Mouse (Mus musculus): ENCODE data around the gene D630003M21Rik. TPM values are rescaled to one million over a fixed set of nuclear protein-coding genes. Genes with fewer than 3 reads are reported as not detected.

The D630003M21Rik gene
- total RNA-seq (2022), result 1 to 10 TPM; 1.4 to 7.8 (median 4.4) TPM

DNA sequence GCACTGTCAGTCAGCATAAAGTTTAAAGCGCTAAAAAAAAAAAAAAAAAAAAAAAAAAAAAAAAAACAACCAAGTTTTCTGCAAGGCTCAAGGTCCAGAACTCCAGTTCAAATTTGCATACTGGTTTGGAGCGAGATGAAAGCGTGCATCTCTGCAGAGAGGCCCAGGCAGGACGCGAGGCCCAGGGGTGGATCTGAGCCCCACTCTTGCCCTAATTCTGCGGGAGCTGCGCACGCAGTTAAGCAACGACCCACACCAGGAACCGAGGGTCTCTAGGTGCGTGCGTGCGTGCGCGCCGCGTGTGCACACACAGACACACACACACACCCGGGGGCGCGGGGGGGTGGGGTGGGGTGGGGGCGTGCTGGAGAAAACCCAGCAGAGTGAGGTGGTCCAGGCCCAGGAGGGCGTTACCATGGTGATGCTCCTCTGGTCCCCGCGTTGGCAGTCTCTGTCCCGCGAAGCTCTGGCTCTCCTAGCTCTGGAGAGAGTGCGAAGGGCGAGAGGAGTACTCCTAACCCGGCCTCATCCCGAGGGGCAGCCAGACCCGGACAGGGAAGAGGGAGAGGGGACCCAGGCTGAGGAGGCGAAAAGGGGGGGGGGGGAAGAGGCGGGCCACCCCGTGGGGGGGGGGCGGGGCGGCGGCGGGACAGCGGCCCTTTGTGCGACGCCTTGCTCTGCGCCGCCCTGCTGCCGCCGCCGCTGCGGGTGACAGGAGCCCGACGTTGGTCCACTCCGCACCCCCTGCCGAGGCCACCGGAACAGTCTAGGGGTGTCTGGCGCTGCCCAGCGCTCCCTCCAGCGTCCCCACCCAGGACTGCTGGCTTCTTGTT lies at the start of gene D630003M21Rik:
D630003M21Rik (minus strand) TSS at position 553 of the 833 bp plus-strand sequence.
- peak; percentile 18 for DNase-seq

- DNase-seq, result no peak
Measured at GRCm38 (mm10) chr2:158276878-158277277, 47.9 kb upstream of the D630003M21Rik start.

- DNase-seq, result peak; percentile 75
Measured at GRCm38 (mm10) chr2:158276451-158276850, 47.4 kb upstream of the D630003M21Rik start.

DNA sequence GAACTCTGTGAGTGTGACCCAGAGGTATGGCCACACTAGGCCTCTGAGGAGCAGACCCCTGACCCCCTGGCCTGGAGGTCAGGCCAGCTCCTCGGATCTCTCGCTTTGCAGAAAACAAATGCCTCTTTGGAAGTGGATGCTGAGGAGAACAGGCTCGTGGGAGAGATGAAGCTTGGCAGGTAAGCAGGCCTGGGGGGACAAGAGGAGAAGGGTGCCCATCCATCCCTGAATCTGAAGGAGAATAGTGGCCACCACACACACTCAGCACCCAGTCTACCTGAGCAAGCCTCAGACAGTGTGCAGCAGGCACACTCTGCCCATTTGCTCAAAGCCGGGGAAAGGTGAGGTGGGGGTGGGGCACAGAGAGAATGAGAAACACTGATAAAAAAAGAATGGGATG lies 46.8 kb upstream of the D630003M21Rik start:
- DNase-seq, result no peak

DNA sequence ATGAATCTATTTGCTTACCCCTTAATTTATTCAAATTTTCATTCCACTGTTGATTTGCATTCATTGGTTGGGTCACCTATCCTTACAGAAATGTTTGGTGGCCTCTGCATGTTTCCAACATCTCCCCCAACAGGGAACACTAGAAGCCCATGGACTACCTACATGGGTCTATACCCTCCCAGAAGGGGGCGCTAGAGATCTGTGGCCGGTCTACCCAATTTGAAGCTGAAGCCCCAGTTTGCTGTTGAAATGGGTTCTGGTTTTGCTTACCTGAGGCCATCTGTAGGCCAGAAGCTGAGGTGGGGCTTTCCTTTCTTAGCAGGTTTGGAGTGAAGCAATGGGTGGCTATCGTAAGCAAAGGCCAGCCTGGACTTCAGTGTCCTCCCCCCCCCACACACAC lies 46.3 kb upstream of the D630003M21Rik start:
- no peak for DNase-seq

GRCm38 (mm10) chr2:158273646-158274045 lies 44.6 kb upstream of the D630003M21Rik start:
- DNase-seq, result no peak

GRCm38 (mm10) chr2:158270017-158270416 lies 41.0 kb upstream of the D630003M21Rik start:
- no peak for DNase-seq

DNA sequence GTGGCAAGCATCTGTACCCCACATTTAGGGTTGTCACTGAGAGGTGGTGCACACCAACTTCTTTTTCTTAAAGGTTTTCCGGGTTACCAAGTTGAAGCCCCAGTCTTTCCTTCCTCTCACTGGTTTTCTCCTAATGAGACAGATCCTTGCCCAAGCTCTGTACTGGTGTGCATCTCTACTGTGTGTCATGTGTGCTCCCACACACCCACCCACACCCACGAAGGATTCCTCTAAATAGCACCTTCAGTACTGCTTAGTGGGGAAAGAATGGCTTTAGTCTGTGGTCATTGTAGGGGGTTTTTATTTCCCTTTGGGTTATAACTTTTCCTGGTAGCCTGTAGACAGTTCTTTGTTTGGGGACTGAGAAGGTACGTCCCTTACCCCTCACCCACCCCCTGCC lies 35.9 kb upstream of the D630003M21Rik start:
- DNase-seq, result no peak

DNA sequence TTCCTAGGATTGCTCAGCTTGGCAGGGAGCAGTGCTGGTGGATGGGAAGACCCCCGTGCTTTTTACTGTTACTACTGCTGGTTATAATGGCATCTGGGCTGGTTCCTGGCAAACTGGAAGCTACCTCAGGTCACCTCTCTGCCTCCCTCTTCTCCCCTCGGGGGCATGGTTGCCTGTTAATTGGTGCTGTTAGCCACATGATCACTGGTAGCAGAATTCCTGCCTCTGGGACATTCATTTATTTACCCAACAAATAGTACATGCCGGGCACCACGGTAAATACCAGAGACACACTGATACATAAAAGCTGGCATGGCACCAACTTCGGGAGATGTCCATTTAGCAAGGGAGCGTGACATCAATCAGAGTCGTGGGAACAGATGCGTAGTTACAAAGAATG lies 30.5 kb upstream of the D630003M21Rik start:
- DNase-seq, result no peak

DNA sequence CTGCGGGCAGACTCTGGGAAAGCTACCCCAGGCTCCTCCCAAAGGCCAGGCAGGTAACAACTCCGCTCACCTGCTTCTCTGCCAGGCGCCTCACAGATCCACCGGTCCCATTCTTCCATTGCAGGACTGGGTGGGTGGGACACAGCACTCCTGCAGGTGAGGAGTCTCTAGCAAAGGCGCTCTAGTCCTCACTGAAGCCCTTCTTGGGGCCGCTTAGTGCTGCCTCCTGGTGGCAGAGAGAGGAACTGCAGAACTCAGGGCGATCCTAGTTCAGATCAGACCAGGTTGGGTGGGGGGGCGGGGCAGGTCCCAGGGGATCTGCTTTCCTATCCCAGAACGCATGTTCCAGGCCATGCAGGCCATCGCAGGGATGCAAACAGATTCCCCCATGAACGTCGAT lies 29.8 kb upstream of the D630003M21Rik start:
- peak; percentile 17 for DNase-seq

DNA sequence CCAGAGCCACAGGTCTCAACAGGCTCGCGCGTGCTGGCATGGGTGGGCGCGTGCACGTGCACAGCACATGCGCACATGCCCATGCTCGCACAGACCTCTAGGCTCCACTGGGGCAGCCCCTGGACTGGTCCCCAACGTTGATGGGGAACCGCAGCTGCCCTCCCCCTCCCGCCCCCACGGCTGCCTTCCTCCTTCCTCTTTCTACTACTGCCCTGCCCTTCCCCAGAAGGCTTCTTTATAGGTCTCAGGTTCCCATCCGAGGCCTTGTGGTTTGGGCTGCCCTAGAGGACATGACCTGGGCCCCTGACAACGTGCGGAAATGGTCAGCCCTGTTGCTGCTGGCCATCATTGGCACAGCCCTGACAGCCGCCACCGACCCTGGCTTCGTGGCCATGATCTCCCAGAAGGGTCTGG lies 29.0 kb upstream of the D630003M21Rik start, which contains the start of gene Bpi:
Bpi (plus strand) TSS at position 90 of the 414 bp plus-strand sequence.
- no peak for DNase-seq

GRCm38 (mm10) chr2:158256894-158257293 lies 27.9 kb upstream of the D630003M21Rik start:
- DNase-seq, result no peak

DNA sequence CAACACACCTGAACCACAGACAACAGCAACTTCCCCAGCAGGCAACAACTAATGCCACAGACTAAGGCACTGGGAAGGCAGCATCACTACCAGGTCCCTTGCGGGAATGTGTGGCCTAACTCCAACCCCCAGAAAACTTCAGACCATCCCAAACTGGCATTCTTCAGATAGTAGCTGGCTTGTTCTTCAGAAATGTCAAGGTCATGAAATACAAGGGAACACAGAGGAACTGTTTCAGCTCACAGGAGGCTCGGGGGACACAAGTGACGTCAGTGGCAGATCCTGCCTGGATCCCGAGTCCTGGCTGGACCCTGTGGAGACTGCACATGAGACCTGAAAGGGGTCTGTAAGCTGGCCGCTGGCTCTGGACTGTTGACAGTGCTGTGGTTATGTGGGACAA lies 24.8 kb upstream of the D630003M21Rik start:
- peak; percentile 52 for DNase-seq

GRCm38 (mm10) chr2:158250558-158250957 lies 21.5 kb upstream of the D630003M21Rik start:
- DNase-seq, result no peak

- peak; percentile 45 for DNase-seq
Measured at GRCm38 (mm10) chr2:158248318-158248717, 19.3 kb upstream of the D630003M21Rik start.

GRCm38 (mm10) chr2:158247852-158248251 lies 18.8 kb upstream of the D630003M21Rik start:
- DNase-seq, result no peak

GRCm38 (mm10) chr2:158245072-158245817 lies 16.2 kb upstream of the D630003M21Rik start:
- no peak for DNase-seq

- no peak for DNase-seq
Measured at GRCm38 (mm10) chr2:158243129-158243870, 14.3 kb upstream of the D630003M21Rik start.

DNA sequence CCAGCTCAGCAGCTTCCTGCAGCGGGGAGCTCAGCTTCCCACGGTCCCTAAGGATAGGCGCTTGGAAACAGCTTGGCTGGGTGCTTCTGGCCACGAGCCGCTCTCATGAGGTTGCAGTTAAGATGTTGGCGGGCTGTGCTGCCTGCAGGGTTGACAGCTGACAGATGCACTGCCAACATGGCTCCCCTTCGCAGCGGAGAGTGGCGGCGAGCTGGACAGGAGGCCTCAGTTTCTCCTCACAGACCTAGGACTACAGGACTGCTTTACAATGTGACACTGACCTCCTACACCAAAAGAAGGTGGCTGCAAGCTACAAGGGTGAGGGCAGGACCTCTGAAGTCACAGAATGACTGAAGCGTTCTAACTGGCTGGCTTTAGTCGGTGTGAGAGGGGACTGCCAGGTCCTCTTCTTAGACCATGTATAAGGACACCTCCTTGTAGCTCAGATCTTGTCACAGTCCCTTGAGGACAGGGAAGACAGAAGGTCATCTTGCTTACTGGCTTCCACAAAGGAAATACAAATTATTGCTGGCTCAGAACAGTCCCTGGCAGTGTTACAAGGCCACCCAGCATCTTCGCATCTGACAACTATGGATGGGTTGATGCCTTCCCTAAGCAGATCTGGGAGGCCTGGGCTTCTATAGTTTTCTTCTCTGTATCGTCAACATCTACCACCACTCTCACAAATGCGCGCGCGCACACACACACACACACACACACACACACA lies 13.3 kb upstream of the D630003M21Rik start:
- peak; percentile 18 for DNase-seq

DNA sequence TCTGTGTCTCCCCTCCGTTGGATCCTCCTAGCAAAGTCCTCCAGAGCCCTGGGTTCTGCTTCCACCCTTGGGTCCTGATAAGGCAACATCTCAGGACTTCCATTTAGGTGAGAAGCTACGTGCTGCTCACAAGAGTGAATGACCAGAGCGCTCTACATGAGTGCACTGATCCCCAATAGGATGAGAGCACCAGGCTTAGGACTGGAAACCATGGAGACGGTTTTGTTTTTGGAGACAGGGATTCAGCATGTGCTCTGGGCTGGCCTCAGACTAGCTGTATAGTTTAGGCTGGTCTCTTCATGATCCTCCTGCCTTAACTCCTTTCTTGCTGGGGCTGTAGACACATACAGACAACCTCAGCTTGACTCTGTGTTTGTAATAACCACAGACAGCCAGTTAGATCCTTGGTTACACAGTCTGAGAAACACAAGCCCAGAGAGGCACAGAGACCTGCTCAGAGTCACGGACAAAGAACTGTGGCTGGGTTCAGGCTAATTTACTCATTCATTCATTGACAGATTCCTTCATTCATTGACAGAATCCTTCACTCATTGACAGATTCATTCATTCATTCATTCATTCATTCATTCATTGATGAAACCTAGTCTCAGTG lies 12.2 kb upstream of the D630003M21Rik start:
- DNase-seq, result no peak

DNA sequence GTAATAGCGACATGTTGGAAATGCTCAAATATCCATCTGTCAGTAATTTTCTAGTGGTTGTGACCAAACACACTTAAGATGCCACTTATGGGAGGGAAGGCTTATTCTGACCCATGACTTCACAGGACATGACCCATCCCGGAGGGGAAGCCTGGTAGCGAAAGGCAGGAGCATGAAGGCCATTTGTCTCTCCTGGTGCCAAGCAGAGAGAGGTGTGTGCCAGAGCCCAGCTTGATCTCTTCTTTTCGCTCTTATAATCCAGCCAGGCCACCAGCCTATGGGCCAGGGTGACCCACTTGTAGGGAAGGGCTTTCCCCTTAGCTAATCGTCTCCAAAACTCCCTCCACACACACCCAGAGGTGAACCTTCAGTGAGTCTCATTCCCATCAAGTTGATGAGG lies 9.1 kb upstream of the D630003M21Rik start:
- DNase-seq, result peak; percentile 23

- no peak for DNase-seq
Measured at GRCm38 (mm10) chr2:158236698-158237097, 7.7 kb upstream of the D630003M21Rik start.

Measured in adrenal gland, adult 8-10 months (tissue).